Mouse (Mus musculus) thymus, postnatal 36 days (tissue): Measurements from ENCODE around the gene Ifngr2.

Source experiments
- DNase-seq, 2 experiments: peaks; one replicate each; pipeline ENCODE4 v3.0.0; 2022; ENCODE audit warnings: mixed read lengths in 2 of 2

The Ifngr2 gene

GRCm38 (mm10) chr16:91612525-91612924, 65.7 kb downstream of the Ifngr2 start:
- DNase-seq, result no peak

GRCm38 (mm10) chr16:91614552-91614951, 67.7 kb downstream of the Ifngr2 start:
- DNase-seq, result no peak
